Mouse (Mus musculus): ENCODE results near the gene Rnf151.

DNA sequence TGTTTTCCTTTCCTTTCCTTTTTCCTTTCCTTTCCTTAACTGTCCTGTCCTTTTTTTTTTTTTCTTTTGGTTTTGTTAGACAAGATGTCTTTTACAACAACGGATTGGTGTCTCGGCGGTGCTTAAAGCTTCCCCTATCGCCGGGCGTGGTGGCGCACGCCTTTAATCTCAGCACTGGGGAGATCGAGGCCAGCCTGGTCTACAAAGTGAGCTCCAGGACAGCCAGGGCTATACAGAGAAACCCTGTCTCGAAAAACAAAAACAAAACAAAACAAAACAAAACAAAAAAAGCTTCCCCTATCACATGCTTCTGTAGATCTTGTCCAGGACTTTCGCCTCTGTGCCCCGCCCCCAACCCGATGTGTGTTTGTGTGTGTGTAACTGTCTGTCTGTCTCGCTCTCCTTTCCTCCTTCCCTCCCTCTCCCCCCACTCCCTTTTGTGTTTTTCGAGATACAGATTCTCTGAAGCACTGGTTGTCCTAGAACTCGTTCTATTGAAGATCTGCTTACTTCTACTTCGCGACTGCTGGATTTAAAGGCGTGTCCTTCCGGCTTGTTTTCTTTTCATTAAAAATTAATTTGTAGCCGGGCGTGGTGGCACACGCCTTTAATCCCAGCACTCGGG, 9.9 kb downstream of the Rnf151 start:
- TF ChIP-seq CTCF (IDR thresholded peaks at IDR 0.05; ENCODE audit: control insufficient read depth, insufficient read depth, insufficient read length) (no peak), MAX (IDR thresholded peaks at IDR 0.05) (no peak), USF1 (IDR thresholded peaks at IDR 0.05; ENCODE audit: low read depth) (no peak), MYOG (IDR thresholded peaks at IDR 0.05; ENCODE audit: control insufficient read depth, extremely low read depth, insufficient read length) (no peak)
